Mouse (Mus musculus) gastrocnemius, postnatal 10 days (tissue): ENCODE results near the gene Slc7a5. TPM values are rescaled to one million over a fixed set of nuclear protein-coding genes. Genes with fewer than 3 reads are reported as not detected.
A peak's percentile ranks its signal among the peaks of the same experiment; 100 is the strongest.

Experiments used
- DNase-seq: peaks from one replicate; pipeline ENCODE4 v3.0.0; 2021; ENCODE audit warnings: mixed read lengths
- total RNA-seq, 2 experiments: library from RNA; stranded (reverse); gene quantifications; 2 replicates each; pipeline ENCODE4 v1.2.3; 2021

Gene Slc7a5
- total RNA-seq, 2 experiments from 2014 or later: 8.1 to 10.7 TPM

DNA sequence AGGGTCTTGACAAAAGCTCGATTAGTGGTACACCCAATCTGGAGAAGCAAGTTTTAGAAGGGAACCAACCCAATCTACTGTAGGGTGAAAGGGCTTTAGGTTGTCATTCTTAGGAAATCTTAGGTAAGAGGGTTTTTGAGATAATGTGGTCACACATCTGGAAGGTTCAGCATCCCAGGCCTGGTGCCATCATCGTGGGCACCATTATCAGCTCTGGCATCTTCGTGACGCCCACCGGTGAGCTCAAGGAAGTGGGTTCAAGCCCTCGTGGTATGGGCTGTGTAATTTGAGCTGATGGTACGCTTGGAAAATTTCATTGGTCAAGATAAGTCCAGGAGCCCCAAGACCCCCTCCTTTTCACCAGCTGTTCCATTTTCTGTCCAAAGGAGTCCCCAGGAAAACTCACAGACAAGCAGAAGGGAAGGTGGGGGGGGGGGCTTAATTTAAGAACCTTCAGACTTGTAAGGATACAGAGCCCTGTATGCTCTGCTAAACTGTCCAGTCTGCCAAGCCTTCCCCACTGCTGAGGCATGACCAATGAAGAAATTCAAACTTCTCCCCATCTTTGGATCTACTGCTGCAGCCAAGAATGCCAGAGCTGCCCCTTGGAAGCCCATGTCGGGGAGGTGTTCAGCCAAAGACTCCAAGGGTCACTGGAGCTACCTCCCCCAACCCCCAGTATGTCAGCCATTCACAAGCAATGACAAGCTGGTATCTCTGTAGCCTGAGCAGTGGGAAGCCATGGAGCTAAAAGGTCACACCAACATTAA is 1.1 kb upstream of the Slc7a5 start:
- DNase-seq: no peak

DNA sequence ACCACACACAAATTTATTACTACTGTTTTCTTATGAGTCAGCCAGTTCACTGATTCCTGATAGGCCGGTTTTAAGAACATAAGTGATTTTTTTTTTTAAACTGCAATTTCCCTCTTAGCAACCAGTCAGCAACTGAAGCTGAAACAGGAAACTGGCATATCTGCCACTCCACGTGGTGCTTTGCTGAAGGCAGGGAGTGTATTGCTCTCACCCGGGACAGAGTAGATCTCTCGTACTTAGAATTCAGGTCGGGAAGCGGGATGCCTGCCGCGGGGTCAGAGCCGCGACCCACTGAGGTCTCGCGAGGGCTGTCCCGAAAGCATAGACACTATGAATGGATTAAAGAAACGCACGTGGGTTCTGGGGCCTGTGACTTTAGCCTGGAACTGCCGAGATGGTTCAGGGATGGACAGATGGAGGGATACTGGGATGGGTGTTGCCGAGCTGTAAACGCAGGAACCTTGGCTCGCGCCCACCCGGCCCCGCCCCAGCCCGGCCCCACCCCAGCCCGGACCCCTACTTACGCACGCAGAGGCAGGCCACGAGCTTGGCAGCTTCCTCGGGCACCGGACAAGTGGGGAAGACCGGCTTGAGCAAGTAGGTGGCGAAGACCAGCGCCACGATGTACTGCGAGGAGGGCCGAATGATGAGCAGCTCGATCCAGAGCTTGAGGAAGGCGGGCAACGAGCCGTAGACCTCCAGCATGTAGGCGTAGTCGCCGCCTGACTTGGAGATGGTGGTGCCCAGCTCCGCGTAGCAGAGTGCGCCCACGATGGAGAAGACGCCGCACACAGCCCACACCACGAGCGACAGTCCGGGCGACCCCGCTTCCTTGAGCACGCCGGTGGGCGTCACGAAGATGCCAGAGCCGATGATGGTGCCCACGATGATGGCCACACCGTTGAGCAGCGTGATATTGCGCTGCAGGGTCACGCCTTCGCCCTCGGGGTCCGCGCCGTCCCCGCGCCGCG is 667 bp downstream of the Slc7a5 start:
- no peak for DNase-seq

DNA sequence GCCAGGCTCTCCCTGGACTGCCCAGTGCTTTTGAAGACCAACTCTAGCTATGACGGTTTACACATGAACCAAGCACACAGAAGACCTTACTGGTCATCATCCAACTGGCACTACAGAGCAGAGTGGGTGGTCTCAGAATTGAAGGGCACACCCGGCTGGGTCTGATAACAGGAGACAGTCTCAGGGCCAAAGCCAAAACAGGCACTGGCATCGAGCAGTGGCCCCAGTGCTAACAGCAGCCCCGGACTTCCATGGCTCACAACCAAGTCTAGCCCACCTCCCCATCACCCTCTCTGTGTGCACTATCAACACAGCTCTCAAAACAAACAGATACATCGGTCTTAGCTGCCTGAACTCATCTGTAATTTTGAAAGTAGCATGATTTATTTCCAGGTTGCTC is 1.6 kb downstream of the Slc7a5 start:
- no peak for DNase-seq

- no peak for DNase-seq
Measured at GRCm38 (mm10) chr8:121905420-121905819, 2.1 kb downstream of the Slc7a5 start.

GRCm38 (mm10) chr8:121904999-121905398 is 2.5 kb downstream of the Slc7a5 start:
- no peak for DNase-seq

DNA sequence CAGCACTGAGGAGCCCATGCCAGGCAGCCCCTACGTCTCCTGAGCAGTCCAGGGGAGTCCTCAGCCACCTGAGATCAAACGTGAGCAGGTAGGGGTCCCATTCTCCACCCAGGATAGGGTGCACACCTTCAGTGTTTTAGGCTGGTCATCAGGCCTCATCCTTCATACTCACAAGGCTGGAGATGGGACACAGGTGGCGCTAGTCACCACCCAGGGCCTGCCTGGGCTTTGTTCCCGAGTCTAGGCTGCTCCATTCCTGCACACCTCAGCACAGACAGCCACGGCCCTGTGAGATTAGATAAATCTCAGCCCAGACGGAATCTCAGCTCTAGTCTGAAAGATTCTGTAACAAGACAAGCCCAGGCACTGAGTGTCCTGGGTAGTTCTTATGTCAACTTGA is 3.5 kb downstream of the Slc7a5 start:
- no peak for DNase-seq

GRCm38 (mm10) chr8:121901498-121902236 is 5.8 kb downstream of the Slc7a5 start:
- DNase-seq: peak; percentile 46

GRCm38 (mm10) chr8:121899180-121900044 is 8.1 kb downstream of the Slc7a5 start:
- DNase-seq: no peak

GRCm38 (mm10) chr8:121898401-121898931 is 9.0 kb downstream of the Slc7a5 start:
- peak; percentile 57 for DNase-seq

DNA sequence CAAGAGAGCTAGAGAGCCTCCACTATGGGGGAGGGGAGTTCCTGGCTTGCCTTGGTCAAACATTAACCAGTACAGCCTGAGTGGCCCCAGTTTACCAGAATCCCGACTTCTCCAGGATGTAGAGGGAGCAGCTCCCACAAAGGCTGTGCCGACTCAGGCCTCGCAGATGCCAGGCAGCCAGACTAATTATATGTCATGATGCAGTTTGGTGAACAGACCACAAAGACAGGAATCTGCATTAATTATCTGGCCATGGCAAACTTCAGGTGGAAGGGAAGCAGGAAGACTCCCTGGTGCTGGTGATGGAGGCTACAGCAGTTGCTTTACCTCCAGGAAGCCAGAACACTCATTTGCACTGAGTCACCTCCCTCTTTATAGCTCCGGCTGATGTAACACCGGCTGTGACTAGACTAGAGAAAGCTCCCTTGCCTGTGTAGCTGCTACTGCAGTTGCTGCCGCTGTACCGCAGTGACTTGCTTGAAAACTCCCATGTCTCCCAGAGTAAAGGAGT is 9.6 kb downstream of the Slc7a5 start:
- DNase-seq: no peak

- DNase-seq: no peak
Measured at GRCm38 (mm10) chr8:121897205-121897604, 10.3 kb downstream of the Slc7a5 start.

GRCm38 (mm10) chr8:121896476-121897145 is 10.9 kb downstream of the Slc7a5 start:
- no peak for DNase-seq

DNA sequence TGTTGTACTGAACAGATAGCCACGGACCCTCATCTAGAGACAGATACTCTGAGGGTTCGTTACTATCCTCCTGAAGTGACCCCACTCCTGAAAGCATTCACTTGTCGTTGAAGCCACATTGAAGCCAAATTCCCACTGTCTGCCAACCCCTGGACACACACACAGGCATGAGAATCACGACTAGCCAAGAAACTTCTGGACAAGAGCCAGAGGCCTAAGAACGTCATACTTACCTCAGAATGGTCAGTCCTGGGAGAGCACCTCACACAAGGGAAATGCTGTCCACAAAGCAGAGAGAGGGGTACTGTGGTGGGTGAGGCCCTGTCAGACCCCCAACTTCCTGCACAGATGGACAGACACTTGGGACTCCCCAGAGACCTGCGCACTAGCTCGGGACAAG is 11.6 kb downstream of the Slc7a5 start:
- DNase-seq: no peak

- no peak for DNase-seq
Measured at GRCm38 (mm10) chr8:121892875-121893274, 14.6 kb downstream of the Slc7a5 start.

DNA sequence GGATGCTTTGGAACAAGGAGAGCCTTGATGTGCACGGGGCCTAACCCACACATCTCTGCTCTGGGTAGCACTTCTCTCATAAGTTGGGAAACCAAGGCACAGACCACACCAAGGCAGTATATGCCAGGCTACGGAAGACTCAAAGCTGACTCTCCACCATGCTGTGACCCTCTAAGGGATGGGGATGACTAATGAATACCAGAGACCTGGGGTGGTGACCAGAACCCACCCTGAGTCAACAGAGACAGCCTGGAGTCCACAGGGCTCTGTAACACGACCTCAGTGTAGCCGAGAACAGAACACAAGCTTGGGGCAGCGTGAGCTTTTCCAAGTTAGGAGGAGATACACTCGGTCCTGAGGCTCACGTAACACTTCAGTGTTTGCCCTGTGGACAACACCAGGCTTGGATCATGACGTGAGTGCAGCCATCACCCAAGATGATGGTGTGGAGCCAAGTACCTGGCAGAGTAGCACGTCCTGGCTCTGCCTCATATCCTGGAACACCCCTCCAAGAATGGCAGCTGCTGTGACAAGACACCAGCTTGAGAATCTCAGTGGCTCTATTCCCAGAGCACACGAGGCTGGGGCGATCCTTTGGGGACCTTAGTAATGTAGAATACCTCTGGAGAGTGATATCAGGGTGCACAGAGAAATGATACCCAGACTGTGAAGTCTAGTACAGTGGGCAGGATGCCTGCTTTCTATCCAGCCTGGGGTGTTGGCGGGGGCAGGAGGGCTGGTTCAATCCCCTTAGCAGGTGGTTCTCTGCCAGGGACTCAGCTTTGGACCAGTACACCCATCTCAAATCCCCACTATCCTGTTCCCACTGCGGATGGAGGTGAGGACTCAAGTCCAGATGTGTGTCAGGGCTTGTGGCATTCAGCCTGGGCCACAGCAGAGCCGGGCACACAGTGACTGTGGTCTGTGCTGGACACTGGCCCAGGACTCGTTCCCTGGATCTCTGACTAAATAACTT is 17.4 kb downstream of the Slc7a5 start:
- peak; percentile 57 for DNase-seq

GRCm38 (mm10) chr8:121889317-121889716 is 18.2 kb downstream of the Slc7a5 start:
- DNase-seq: no peak

GRCm38 (mm10) chr8:121887547-121887946 is 19.9 kb downstream of the Slc7a5 start:
- no peak for DNase-seq

DNA sequence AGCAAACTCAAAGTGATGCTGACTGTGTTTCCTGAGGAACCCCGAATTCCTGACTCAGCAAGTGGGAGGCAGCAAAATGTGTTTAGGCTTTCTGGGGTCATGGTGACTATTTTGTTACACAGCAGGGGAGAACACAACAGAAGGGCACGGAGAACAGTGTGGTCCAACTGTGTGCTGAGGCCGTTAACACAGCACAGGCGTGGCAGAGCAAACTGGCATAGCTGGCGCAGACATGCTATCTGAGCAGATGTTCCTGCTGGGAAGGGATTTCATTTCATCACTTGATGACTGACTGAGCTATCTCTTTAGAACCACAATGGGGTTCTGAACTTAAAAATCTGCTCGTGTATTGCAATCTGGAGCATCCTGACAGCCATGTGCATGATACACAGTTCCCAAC is 22.1 kb downstream of the Slc7a5 start:
- no peak for DNase-seq

DNA sequence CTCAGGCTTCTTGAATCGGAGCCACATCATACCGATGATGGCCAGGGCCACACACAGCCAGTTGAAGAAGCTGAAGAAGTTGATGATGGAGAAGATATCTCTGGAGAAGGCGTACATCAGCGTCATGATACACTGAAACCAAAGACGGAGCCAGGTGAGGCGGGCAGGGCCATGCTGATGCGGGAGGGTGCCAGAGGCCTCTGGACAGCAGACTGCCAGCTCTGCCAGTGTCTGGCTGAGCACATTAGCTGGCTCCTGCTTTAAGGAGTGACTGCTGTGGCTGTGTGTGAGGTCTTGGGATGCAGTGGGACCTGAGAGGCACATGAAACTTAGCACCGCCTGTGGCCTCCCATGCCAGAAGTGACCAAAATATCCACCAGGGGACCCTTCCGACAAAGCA is 22.5 kb downstream of the Slc7a5 start:
- DNase-seq: no peak
